Mouse (Mus musculus) bone marrow macrophage, adult 2 months (primary cell): ENCODE results near the gene Irf7.

Experiments used
- CTCF ChIP-seq: IDR thresholded peaks from 2 replicates; pipeline ENCODE4 v1.5.1; 2012; ENCODE audit warnings: low read depth, mild to moderate bottlenecking, low read length, moderate library complexity
- POLR2A ChIP-seq: IDR thresholded peaks from 2 replicates; pipeline ENCODE4 v1.6.1; 2012; ENCODE audit warnings: mild to moderate bottlenecking, low read depth, low read length, borderline replicate concordance

DNA sequence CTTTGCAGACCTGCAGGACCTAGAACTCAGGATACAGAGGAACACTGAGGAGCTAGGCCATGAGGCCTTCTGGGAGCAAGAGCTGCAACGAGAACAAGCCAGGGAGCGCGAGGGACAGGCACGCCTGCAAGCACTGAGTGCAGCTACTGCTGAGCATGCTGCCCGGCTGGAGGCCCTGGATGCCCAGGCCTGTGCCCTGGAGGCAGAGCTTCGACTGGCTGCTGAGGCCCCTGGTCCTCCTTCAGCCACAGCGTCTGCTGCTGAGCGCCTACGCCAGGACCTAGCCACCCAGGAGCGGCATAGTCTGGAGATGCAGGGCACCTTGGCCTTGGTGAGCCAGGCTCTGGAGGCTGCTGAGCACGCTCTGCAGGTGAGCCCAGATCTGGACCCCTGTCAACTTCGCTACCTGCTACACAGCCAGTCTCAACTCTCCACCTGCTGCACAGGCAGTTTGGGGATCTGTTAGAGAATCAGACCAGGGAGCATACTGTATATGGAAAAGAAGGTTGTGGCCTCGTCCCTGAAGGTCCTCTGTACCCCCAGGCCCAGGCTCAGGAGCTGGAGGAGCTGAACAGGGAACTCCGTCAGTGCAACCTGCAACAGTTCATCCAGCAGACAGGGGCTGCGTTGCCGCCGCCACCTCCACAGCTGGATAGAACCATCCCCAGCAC, 48.8 kb downstream of the Irf7 start:
- TF ChIP-seq CTCF = no peak
- no peak for TF ChIP-seq POLR2A
